Mouse (Mus musculus): ENCODE results near the gene Lca5l.

Gene Lca5l

GRCm38 (mm10) chr16:96191531-96192506 lies at the start of gene Lca5l:
Gene Lca5l (minus strand): TSS chr16:96192271.
- DNase-seq (ENCODE audit: low spot score in 2 of 2) = peak; percentile 97 to 99

- no peak for DNase-seq (ENCODE audit: low spot score in 2 of 2)
These were observed 43.4 kb upstream of the Lca5l start, which contains the start of gene B3galt5 for GRCm38 (mm10) chr16:96235366-96235970. Gene B3galt5 (plus strand): TSS chr16:96235801.

GRCm38 (mm10) chr16:96233996-96234395 lies 41.9 kb upstream of the Lca5l start:
- no peak for DNase-seq (ENCODE audit: low spot score in 2 of 2)

GRCm38 (mm10) chr16:96231974-96232373 lies 39.9 kb upstream of the Lca5l start:
- no peak for DNase-seq (ENCODE audit: low spot score in 2 of 2)

GRCm38 (mm10) chr16:96231251-96231650 lies 39.2 kb upstream of the Lca5l start:
- no peak for DNase-seq (ENCODE audit: low spot score in 2 of 2)

GRCm38 (mm10) chr16:96230411-96230810 lies 38.3 kb upstream of the Lca5l start:
- DNase-seq (ENCODE audit: low spot score in 2 of 2) = peak in 1 of 2 experiments; percentile 58

GRCm38 (mm10) chr16:96229044-96229555 lies 37.0 kb upstream of the Lca5l start:
- DNase-seq (ENCODE audit: low spot score in 2 of 2) = no peak

GRCm38 (mm10) chr16:96228438-96228837 lies 36.4 kb upstream of the Lca5l start:
- DNase-seq (ENCODE audit: low spot score in 2 of 2) = no peak

- no peak for DNase-seq (ENCODE audit: low spot score in 2 of 2)
These were observed 30.4 kb upstream of the Lca5l start for GRCm38 (mm10) chr16:96222452-96222851.

GRCm38 (mm10) chr16:96221959-96222358 lies 29.9 kb upstream of the Lca5l start:
- no peak for DNase-seq (ENCODE audit: low spot score in 2 of 2)

- DNase-seq (ENCODE audit: low spot score in 2 of 2) = no peak
These were observed 29.4 kb upstream of the Lca5l start for GRCm38 (mm10) chr16:96221491-96221890.

- no peak for DNase-seq (ENCODE audit: low spot score in 2 of 2)
These were observed 21.0 kb upstream of the Lca5l start for GRCm38 (mm10) chr16:96213027-96213426.

- DNase-seq (ENCODE audit: low spot score in 2 of 2) = no peak
These were observed 18.8 kb upstream of the Lca5l start for GRCm38 (mm10) chr16:96210856-96211255.

- no peak for DNase-seq (ENCODE audit: low spot score in 2 of 2)
These were observed 17.7 kb upstream of the Lca5l start for GRCm38 (mm10) chr16:96209789-96210188.

- DNase-seq (ENCODE audit: low spot score in 2 of 2) = no peak
These were observed 9.6 kb upstream of the Lca5l start for GRCm38 (mm10) chr16:96201485-96202232.

- no peak for DNase-seq (ENCODE audit: low spot score in 2 of 2)
These were observed 8.6 kb upstream of the Lca5l start for GRCm38 (mm10) chr16:96200702-96201028.

- no peak for DNase-seq (ENCODE audit: low spot score in 2 of 2)
These were observed 8.0 kb upstream of the Lca5l start, which contains the start of gene Sh3bgr for GRCm38 (mm10) chr16:96199913-96200701. Gene Sh3bgr (plus strand): TSS chr16:96200450.

GRCm38 (mm10) chr16:96187619-96188018 lies 4.5 kb downstream of the Lca5l start:
- DNase-seq (ENCODE audit: low spot score in 2 of 2) = no peak

GRCm38 (mm10) chr16:96179156-96179555 lies 12.9 kb downstream of the Lca5l start:
- DNase-seq (ENCODE audit: low spot score in 2 of 2) = no peak

GRCm38 (mm10) chr16:96175399-96175798 lies 16.7 kb downstream of the Lca5l start:
- DNase-seq (ENCODE audit: low spot score in 2 of 2) = no peak

GRCm38 (mm10) chr16:96173648-96174047 lies 18.4 kb downstream of the Lca5l start:
- no peak for DNase-seq (ENCODE audit: low spot score in 2 of 2)
